Mouse (Mus musculus) forebrain, embryonic 14.5 days (tissue): Measurements from ENCODE around the gene Ptpn3. TPM values are rescaled to one million over a fixed set of nuclear protein-coding genes. Genes with fewer than 3 reads are reported as not detected.

ENCODE experiments used
- ATAC-seq: fragments of 200-750 bp; cut with Nextera tagmentation; 2 replicates; pipeline ENCODE4 v1.8.0; 2017; ENCODE audit warnings: mild to moderate bottlenecking, moderate library complexity
- DNase-seq: peaks from one replicate; pipeline ENCODE4 v3.0.0-alpha.2; 2015; ENCODE audit warnings: low spot score
- H3K27ac ChIP-seq: fragments of 300-500 bp; sonication (generic); 2 replicates; pipeline ENCODE4 v1.5.1; 2014; ENCODE audit warnings: low read depth, mild to moderate bottlenecking, control low read depth, low read length, moderate library complexity
- H3K27me3 ChIP-seq: fragments of 300-500 bp; sonication (generic); replicated peaks from 2 replicates; pipeline ENCODE4 v1.6.1; 2014; ENCODE audit warnings: low read length, control low read depth, mixed read lengths; ENCODE audit not compliant: control insufficient read depth, insufficient read depth
- H3K36me3 ChIP-seq: fragments of 300-500 bp; sonication (generic); 2 replicates; pipeline ENCODE4 v1.6.1; 2014; ENCODE audit warnings: low read length, control low read depth; ENCODE audit not compliant: control insufficient read depth, insufficient read depth
- H3K4me1 ChIP-seq: fragments of 300-500 bp; sonication (generic); 2 replicates; pipeline ENCODE4 v1.6.1; 2014; ENCODE audit warnings: antibody characterized with exemption, low read length, control low read depth; ENCODE audit not compliant: control insufficient read depth, insufficient read depth
- H3K4me2 ChIP-seq: fragments of 300-500 bp; sonication (generic); 2 replicates; pipeline ENCODE4 v1.6.1; 2014; ENCODE audit warnings: mild to moderate bottlenecking, control low read depth, low read length
- H3K4me3 ChIP-seq: fragments of 300-500 bp; sonication (generic); 2 replicates; pipeline ENCODE4 v1.5.1; 2014; ENCODE audit warnings: low read depth, low read length, control low read depth
- H3K9ac ChIP-seq: fragments of 300-500 bp; sonication (generic); 2 replicates; pipeline ENCODE4 v1.6.1; 2014; ENCODE audit warnings: mild to moderate bottlenecking, low read length, control low read depth, moderate library complexity
- H3K9me3 ChIP-seq: fragments of 300-500 bp; sonication (generic); replicated peaks from 2 replicates; pipeline ENCODE4 v1.6.1; 2016; ENCODE audit warnings: low read length, control low read depth, mixed read lengths; ENCODE audit not compliant: control insufficient read depth
- WGBS: fragments of 180-500 bp; shearing (Covaris S2); extraction: QIAGEN DNeasy Blood & Tissue Kit; methylation state at CpG from one replicate; pipeline ENCODE4 v1.1.7; 2014; 5-methylcytosine and 5-hydroxymethylcytosine counted together
- polyA plus RNA-seq: library from polyadenylated mRNA; unstranded; fragments of >200 nt; fragmentation: Nextera tagmentation; extraction: Ambion mirVana; gene quantifications from 2 replicates; pipeline ENCODE4 v1.2.1, GENCODE M21; 2014

The Ptpn3 gene
- polyA plus RNA-seq, 1 experiment from 2014 or later = 0.58 TPM

- Histone ChIP-seq H3K27me3 (no peaks in the 10 kb centered on the region), H3K9me3 (no peaks in the 10 kb centered on the region), H3K9ac (no peak overlapping the region), H3K4me3 (no peak overlapping the region), H3K4me2 (no peak overlapping the region), H3K27ac (no peak overlapping the region), H3K36me3 (no peaks in the 10 kb centered on the region), H3K4me1 (peaks cover 12% of the 10 kb centered on the region; the same call in 1 of the 2 replicates)
- DNase-seq (no peak), ATAC-seq (no peak)
- WGBS = 62% methylated on average over 3 of the region's 3 CpGs
These were observed 136.0 kb downstream of the Ptpn3 start for GRCm38 (mm10) chr4:57165654-57166053.

- Histone ChIP-seq H3K27ac (no peak overlapping the region), H3K27me3 (no peaks in the 10 kb centered on the region), H3K36me3 (no peaks in the 10 kb centered on the region), H3K4me3 (no peak overlapping the region), H3K4me2 (no peak overlapping the region), H3K4me1 (peaks cover 12% of the 10 kb centered on the region; the same call in 1 of the 2 replicates), H3K9me3 (no peaks in the 10 kb centered on the region), H3K9ac (no peak overlapping the region)
- DNase-seq (no peak), ATAC-seq (no peak)
- WGBS = 94% methylated on average over 9 of the region's 9 CpGs
These were observed 136.9 kb downstream of the Ptpn3 start for GRCm38 (mm10) chr4:57164578-57165210.

GRCm38 (mm10) chr4:57162789-57163722, 138.6 kb downstream of the Ptpn3 start:
- H3K9ac ChIP-seq = no peak overlapping the region
- peak overlapping the region; percentile 4; the same call in 1 of the 2 replicates for H3K27ac ChIP-seq
- peak; percentile 79 for DNase-seq
- no peaks in the 10 kb centered on the region for H3K27me3 ChIP-seq
- no peaks in the 10 kb centered on the region for H3K9me3 ChIP-seq
- H3K4me3 ChIP-seq = no peak overlapping the region
- peak; percentile 81; the same call in 1 of the 2 replicates for ATAC-seq
- no peak overlapping the region for H3K4me2 ChIP-seq
- 5% methylated on average over 10 of the region's 10 CpGs for WGBS
- H3K36me3 ChIP-seq = no peaks in the 10 kb centered on the region
- peaks cover 12% of the 10 kb centered on the region; the same call in 1 of the 2 replicates for H3K4me1 ChIP-seq

- Histone ChIP-seq H3K9ac (no peak overlapping the region), H3K4me3 (no peak overlapping the region), H3K27ac (no peak overlapping the region), H3K9me3 (no peaks in the 10 kb centered on the region), H3K4me1 (peaks cover 12% of the 10 kb centered on the region; the same call in 1 of the 2 replicates), H3K27me3 (no peaks in the 10 kb centered on the region), H3K36me3 (no peaks in the 10 kb centered on the region), H3K4me2 (no peak overlapping the region)
- DNase-seq (no peak), ATAC-seq (no peak)
- 77% methylated on average over 7 of the region's 7 CpGs for WGBS
These were observed 141.1 kb downstream of the Ptpn3 start for GRCm38 (mm10) chr4:57160571-57160970.

- Histone ChIP-seq H3K4me3 (no peak overlapping the region), H3K27me3 (no peaks in the 10 kb centered on the region), H3K4me1 (peaks cover 8% of the 10 kb centered on the region), H3K4me2 (no peak overlapping the region), H3K9me3 (no peaks in the 10 kb centered on the region), H3K36me3 (no peaks in the 10 kb centered on the region), H3K27ac (no peak overlapping the region), H3K9ac (no peak overlapping the region)
- ATAC-seq (no peak), DNase-seq (no peak)
- WGBS = 72% methylated on average over 8 of the region's 8 CpGs
These were observed 145.0 kb downstream of the Ptpn3 start for GRCm38 (mm10) chr4:57156549-57157169.

GRCm38 (mm10) chr4:57153838-57154237, 147.8 kb downstream of the Ptpn3 start:
- no peaks in the 10 kb centered on the region for H3K9me3 ChIP-seq
- H3K4me2 ChIP-seq = peak overlapping the region; percentile 30; the same call in 1 of the 2 replicates
- H3K27me3 ChIP-seq = no peaks in the 10 kb centered on the region
- H3K4me1 ChIP-seq = peaks cover 8% of the 10 kb centered on the region
- no peak for DNase-seq
- H3K9ac ChIP-seq = peak overlapping the region; percentile 45
- 41% methylated on average over 8 of the region's 8 CpGs for WGBS
- H3K36me3 ChIP-seq = no peaks in the 10 kb centered on the region
- no peak overlapping the region for H3K4me3 ChIP-seq
- H3K27ac ChIP-seq = no peak overlapping the region
- peak; percentile 44; the same call in 1 of the 2 replicates for ATAC-seq

- H3K9ac ChIP-seq = peak overlapping the region; percentile 45
- H3K27ac ChIP-seq = no peak overlapping the region; the same call in 1 of the 2 replicates
- DNase-seq (no peak), ATAC-seq (peak; percentile 55; the same call in 1 of the 2 replicates)
- H3K36me3 ChIP-seq = no peaks in the 10 kb centered on the region
- no peaks in the 10 kb centered on the region for H3K27me3 ChIP-seq
- 0% methylated on average over 9 of the region's 9 CpGs for WGBS
- peaks cover 8% of the 10 kb centered on the region for H3K4me1 ChIP-seq
- H3K4me2 ChIP-seq = peak overlapping the region; percentile 30; the same call in 1 of the 2 replicates
- H3K4me3 ChIP-seq = no peak overlapping the region
- H3K9me3 ChIP-seq = no peaks in the 10 kb centered on the region
These were observed 148.4 kb downstream of the Ptpn3 start for GRCm38 (mm10) chr4:57153068-57153835.

GRCm38 (mm10) chr4:57148182-57148581, 153.5 kb downstream of the Ptpn3 start:
- no peak overlapping the region for H3K4me3 ChIP-seq
- 60% methylated on average over 3 of the region's 3 CpGs for WGBS
- H3K27me3 ChIP-seq = peaks cover 11% of the 10 kb centered on the region
- peaks cover under 1% of the 10 kb centered on the region; the same call in 1 of the 2 replicates for H3K4me1 ChIP-seq
- no peak for DNase-seq
- H3K27ac ChIP-seq = no peak overlapping the region
- no peak for ATAC-seq
- H3K9me3 ChIP-seq = no peaks in the 10 kb centered on the region
- H3K4me2 ChIP-seq = no peak overlapping the region
- no peaks in the 10 kb centered on the region for H3K36me3 ChIP-seq
- H3K9ac ChIP-seq = no peak overlapping the region
